Mouse (Mus musculus) heart, embryonic 11.5 days (tissue): Measurements from ENCODE around the gene Evi5. TPM values are rescaled to one million over a fixed set of nuclear protein-coding genes. Genes with fewer than 3 reads are reported as not detected.

ENCODE experiments used
- ATAC-seq: fragments of 200-750 bp; cut with Nextera tagmentation; replicated peaks from 2 replicates; pipeline ENCODE4 v1.8.0; 2017; ENCODE audit warnings: moderate library complexity; ENCODE audit not compliant: insufficient number of reproducible peaks, low FRiP score, low TSS enrichment
- H3K27ac ChIP-seq: fragments of 300-500 bp; sonication (generic); 2 replicates; pipeline ENCODE4 v1.5.1; 2014; ENCODE audit warnings: mild to moderate bottlenecking, low read depth, low read length
- H3K27me3 ChIP-seq: fragments of 300-500 bp; sonication (generic); 2 replicates; pipeline ENCODE4 v1.6.1; 2014; ENCODE audit warnings: mild to moderate bottlenecking, low read length, mixed read lengths; ENCODE audit not compliant: control insufficient read depth, insufficient read depth
- H3K36me3 ChIP-seq: fragments of 300-500 bp; sonication (generic); 2 replicates; pipeline ENCODE4 v1.6.1; 2014; ENCODE audit warnings: mild to moderate bottlenecking, low read length, moderate library complexity, mixed read lengths; ENCODE audit not compliant: control insufficient read depth, insufficient read depth
- H3K4me1 ChIP-seq: fragments of 300-500 bp; sonication (generic); 2 replicates; pipeline ENCODE4 v1.6.1; 2014; ENCODE audit warnings: low read length; ENCODE audit not compliant: control insufficient read depth, insufficient read depth
- H3K4me2 ChIP-seq: fragments of 300-500 bp; sonication (generic); 2 replicates; pipeline ENCODE4 v1.6.1; 2014; ENCODE audit warnings: mild to moderate bottlenecking, moderate library complexity
- H3K4me3 ChIP-seq: fragments of 300-500 bp; sonication (generic); 2 replicates; pipeline ENCODE4 v1.5.1; 2014; ENCODE audit warnings: low read depth, low read length
- H3K9ac ChIP-seq: fragments of 300-500 bp; sonication (generic); 2 replicates; pipeline ENCODE4 v1.6.1; 2014; ENCODE audit warnings: mild to moderate bottlenecking, low read depth, low read length, moderate library complexity
- H3K9me3 ChIP-seq: fragments of 300-500 bp; sonication (generic); replicated peaks from 2 replicates; pipeline ENCODE4 v1.6.1; 2016; ENCODE audit warnings: low read length; ENCODE audit not compliant: control insufficient read depth
- WGBS: fragments of 180-500 bp; shearing (Covaris S2); extraction: QIAGEN DNeasy Blood & Tissue Kit; methylation state at CpG from one replicate; pipeline ENCODE4 v1.1.7; 2014; ENCODE audit not compliant: insufficient replicate concordance; 5-methylcytosine and 5-hydroxymethylcytosine counted together
- polyA plus RNA-seq: library from polyadenylated mRNA; unstranded; fragments of >200 nt; fragmentation: Nextera tagmentation; extraction: Ambion mirVana; gene quantifications from 2 replicates; pipeline ENCODE4 v1.2.1, GENCODE M21; 2014

The Evi5 gene
- polyA plus RNA-seq, 1 experiment from 2014 or later = 46.7 TPM

GRCm38 (mm10) chr5:107787682-107788443 is 87.0 kb downstream of the Evi5 start:
- H3K9ac ChIP-seq = no peak overlapping the region

GRCm38 (mm10) chr5:107782360-107782759 is 92.5 kb downstream of the Evi5 start:
- no peaks in the 10 kb centered on the region for H3K9me3 ChIP-seq
- H3K4me1 ChIP-seq = no peaks in the 10 kb centered on the region
- H3K27ac ChIP-seq = no peak overlapping the region
- H3K4me3 ChIP-seq = no peak overlapping the region
- no peaks in the 10 kb centered on the region for H3K27me3 ChIP-seq
- no peak for ATAC-seq
- 0 out of 2 replicates have a peak, but pooled peaks cover 4% of the 10 kb centered on the region for H3K36me3 ChIP-seq
- H3K4me2 ChIP-seq = no peak overlapping the region
- no peak overlapping the region for H3K9ac ChIP-seq
- 96% methylated on average over 1 of the region's 1 CpGs for WGBS

More at GRCm38 (mm10) chr5:107787682-107788443, 87.0 kb downstream of the Evi5 start:
- no peaks in the 10 kb centered on the region for H3K4me1 ChIP-seq
- WGBS = 84% methylated on average over 7 of the region's 7 CpGs
- no peak for ATAC-seq
- no peak overlapping the region for H3K4me2 ChIP-seq
- H3K4me3 ChIP-seq = no peak overlapping the region
- no peaks in the 10 kb centered on the region for H3K9me3 ChIP-seq
- no peak overlapping the region for H3K27ac ChIP-seq
- no peaks in the 10 kb centered on the region for H3K36me3 ChIP-seq
- H3K27me3 ChIP-seq = no peaks in the 10 kb centered on the region

- 88% methylated on average over 3 of the region's 3 CpGs for WGBS
Observed at GRCm38 (mm10) chr5:107778763-107779162, 96.1 kb downstream of the Evi5 start.

GRCm38 (mm10) chr5:107777545-107777830 is 97.4 kb downstream of the Evi5 start:
- Histone ChIP-seq H3K9ac (no peak overlapping the region), H3K27ac (no peak overlapping the region), H3K4me3 (no peak overlapping the region), H3K4me2 (no peak overlapping the region), H3K27me3 (no peaks in the 10 kb centered on the region), H3K4me1 (no peaks in the 10 kb centered on the region), H3K36me3 (peaks cover 4% of the 10 kb centered on the region; the same call in 1 of the 2 replicates), H3K9me3 (no peaks in the 10 kb centered on the region)
- WGBS = 88% methylated on average over 1 of the region's 1 CpGs
- ATAC-seq = no peak

More at GRCm38 (mm10) chr5:107778763-107779162, 96.1 kb downstream of the Evi5 start:
- no peaks in the 10 kb centered on the region for H3K9me3 ChIP-seq
- no peak overlapping the region for H3K4me2 ChIP-seq
- no peak for ATAC-seq
- no peak overlapping the region for H3K4me3 ChIP-seq
- H3K36me3 ChIP-seq = peaks cover 4% of the 10 kb centered on the region; the same call in 1 of the 2 replicates
- H3K27me3 ChIP-seq = no peaks in the 10 kb centered on the region
- no peak overlapping the region for H3K27ac ChIP-seq
- no peaks in the 10 kb centered on the region for H3K4me1 ChIP-seq
- no peak overlapping the region for H3K9ac ChIP-seq

GRCm38 (mm10) chr5:107776777-107777544 is 97.9 kb downstream of the Evi5 start:
- no peak overlapping the region for H3K27ac ChIP-seq
- peaks cover 3% of the 10 kb centered on the region; the same call in 1 of the 2 replicates for H3K36me3 ChIP-seq
- H3K27me3 ChIP-seq = no peaks in the 10 kb centered on the region
- no peak for ATAC-seq
- H3K4me3 ChIP-seq = no peak overlapping the region
- no peak overlapping the region for H3K4me2 ChIP-seq
- H3K9me3 ChIP-seq = no peaks in the 10 kb centered on the region
- H3K4me1 ChIP-seq = peaks cover 3% of the 10 kb centered on the region; the same call in 1 of the 2 replicates
- no peak overlapping the region for H3K9ac ChIP-seq
- 88% methylated on average over 4 of the region's 4 CpGs for WGBS

- no peak overlapping the region for H3K27ac ChIP-seq
- H3K4me2 ChIP-seq = no peak overlapping the region
- no peaks in the 10 kb centered on the region for H3K27me3 ChIP-seq
- WGBS = 95% methylated on average over 1 of the region's 1 CpGs
- no peak overlapping the region for H3K9ac ChIP-seq
- no peaks in the 10 kb centered on the region; the same call in 1 of the 2 replicates for H3K36me3 ChIP-seq
- H3K4me1 ChIP-seq = peaks cover 3% of the 10 kb centered on the region; the same call in 1 of the 2 replicates
- no peak overlapping the region for H3K4me3 ChIP-seq
- ATAC-seq = no peak
- no peaks in the 10 kb centered on the region for H3K9me3 ChIP-seq
Observed at GRCm38 (mm10) chr5:107775875-107776274, 99.0 kb downstream of the Evi5 start.

- no peaks in the 10 kb centered on the region for H3K27me3 ChIP-seq
- peaks cover 3% of the 10 kb centered on the region; the same call in 1 of the 2 replicates for H3K4me1 ChIP-seq
- no peak overlapping the region for H3K9ac ChIP-seq
- H3K27ac ChIP-seq = no peak overlapping the region
- no peak overlapping the region for H3K4me3 ChIP-seq
- no peak for ATAC-seq
- H3K9me3 ChIP-seq = no peaks in the 10 kb centered on the region
- H3K36me3 ChIP-seq = peaks cover 5% of the 10 kb centered on the region
- no peak overlapping the region for H3K4me2 ChIP-seq
- 56% methylated on average over 5 of the region's 5 CpGs for WGBS
Observed at GRCm38 (mm10) chr5:107772049-107772448, 102.9 kb downstream of the Evi5 start.

GRCm38 (mm10) chr5:107768224-107768623 is 106.7 kb downstream of the Evi5 start:
- H3K4me3 ChIP-seq = no peak overlapping the region
- ATAC-seq = no peak
- H3K27me3 ChIP-seq = no peaks in the 10 kb centered on the region
- H3K27ac ChIP-seq = no peak overlapping the region
- 83% methylated on average over 1 of the region's 1 CpGs for WGBS
- peaks cover 3% of the 10 kb centered on the region for H3K4me1 ChIP-seq
- no peak overlapping the region for H3K9ac ChIP-seq
- peaks cover 5% of the 10 kb centered on the region for H3K36me3 ChIP-seq
- H3K9me3 ChIP-seq = no peaks in the 10 kb centered on the region
- no peak overlapping the region for H3K4me2 ChIP-seq
